Mouse (Mus musculus) T-helper 17 cell (primary cell): ENCODE results near the gene Rprd1b.
"Not testable (repeated sequence)": the region's sequence is repeated elsewhere in the genome, so short reads cannot be mapped to it uniquely, and the experiment has no call there.

Experiments used
- in situ Hi-C, 2 experiments: fragments of 300-600 bp; cut with MboI, MseI; formaldehyde crosslinking; loops; 1 replicate in 1 of 2; 2 replicates in 1 of 2; pipeline ENCODE4 v1.15.1; 2025; ENCODE audit warnings: high pct_unique_total_duplicates in 2 of 2

Gene Rprd1b

DNA sequence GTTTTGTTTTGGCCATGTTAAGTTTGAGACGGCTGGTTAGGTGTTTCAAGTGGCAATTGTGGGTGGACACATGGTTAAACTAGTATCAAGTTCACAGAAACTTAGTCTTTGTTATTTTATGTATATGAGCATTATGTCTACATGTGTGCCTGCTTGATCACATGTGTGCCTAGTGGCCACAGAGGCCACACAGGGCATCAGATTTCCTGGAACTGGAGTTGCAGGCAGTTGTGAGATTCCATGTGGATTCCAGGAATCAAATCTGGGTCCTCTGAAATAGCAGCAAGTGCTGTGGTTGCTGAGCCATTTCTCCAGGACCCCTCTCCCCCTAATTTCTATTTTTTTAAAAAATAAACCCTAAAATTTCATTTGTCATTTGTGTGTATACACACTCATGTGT is 11.4 kb downstream of the Rprd1b start:
- in situ Hi-C loops = no loop called here

DNA sequence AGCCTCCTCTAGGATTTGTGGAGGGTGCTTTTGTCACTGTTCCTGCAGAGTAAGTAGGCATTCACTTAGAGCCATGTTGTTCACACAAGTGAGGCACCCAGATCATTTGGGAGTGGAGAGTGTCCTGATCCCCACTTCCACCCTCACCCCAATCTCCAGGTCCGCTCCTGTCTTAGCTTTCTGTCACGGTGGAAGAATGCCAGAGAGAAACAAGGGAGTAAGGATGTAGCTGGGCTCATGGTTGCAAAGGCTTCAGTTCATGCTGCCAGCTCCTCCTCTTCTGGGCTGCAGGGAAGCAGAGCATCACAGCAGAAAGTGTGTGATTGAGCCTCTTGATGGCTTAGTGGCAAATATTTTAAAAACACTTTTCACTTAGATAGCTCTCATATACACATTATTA is 12.1 kb downstream of the Rprd1b start:
- in situ Hi-C loops = no loop called here

DNA sequence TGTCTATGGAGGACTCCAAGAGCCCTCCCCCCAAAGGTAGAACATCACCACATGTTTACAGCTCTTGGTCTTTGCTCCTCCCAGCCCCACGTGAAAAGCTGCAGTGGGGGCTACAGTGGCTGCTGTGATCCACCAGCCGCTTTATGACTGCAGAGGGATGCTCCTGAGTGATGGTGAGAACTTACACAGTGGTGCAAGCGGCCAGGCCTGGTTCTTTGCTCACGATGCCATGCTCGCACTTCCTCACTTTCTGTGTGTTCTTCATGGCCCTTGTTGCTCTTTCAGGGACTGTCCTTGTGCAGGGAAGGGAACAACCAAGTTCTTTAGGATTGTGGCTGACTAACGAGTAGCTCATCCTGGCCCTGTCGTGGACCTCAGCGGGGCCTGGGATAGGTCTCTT is 15.2 kb downstream of the Rprd1b start:
- in situ Hi-C loops = no loop called here

DNA sequence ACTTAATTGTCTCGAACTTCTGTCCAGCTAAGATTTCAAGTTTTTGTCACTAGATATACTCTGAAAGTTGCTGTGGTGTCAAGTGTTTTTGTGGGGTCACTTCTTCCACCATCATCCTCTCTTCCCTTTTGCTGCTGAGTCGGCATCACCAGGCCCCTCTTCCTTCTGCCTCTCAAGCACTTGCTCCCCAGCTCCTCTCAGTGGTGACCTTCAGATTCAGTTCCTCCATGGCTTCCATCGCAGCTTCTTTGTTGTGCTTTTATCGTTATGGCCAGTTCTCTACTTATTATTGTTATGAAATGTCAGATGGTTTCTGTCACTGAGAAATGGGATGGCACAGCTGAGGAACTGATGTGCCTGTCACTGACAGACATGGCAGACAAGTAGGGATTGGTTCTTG is 17.9 kb downstream of the Rprd1b start:
- in situ Hi-C loops = no loop called here

DNA sequence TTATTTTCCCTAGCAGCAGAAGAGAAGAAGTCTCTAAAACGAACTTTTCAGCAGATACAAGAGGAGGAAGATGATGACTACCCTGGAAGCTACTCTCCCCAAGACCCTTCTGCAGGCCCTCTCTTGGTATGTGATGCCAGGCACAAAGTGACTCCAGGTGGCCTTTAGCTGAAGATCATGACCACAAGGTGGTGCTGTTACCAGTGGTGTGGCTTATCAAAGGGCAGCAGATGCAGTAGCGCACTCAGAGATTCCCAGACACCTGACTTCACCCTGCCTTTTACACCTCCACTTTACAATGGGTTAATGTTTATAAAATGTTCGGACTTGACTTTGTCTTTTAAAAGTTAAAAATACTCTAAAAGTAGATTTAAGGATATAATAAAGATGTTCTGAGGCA is 19.6 kb downstream of the Rprd1b start:
- in situ Hi-C loops = no loop called here

DNA sequence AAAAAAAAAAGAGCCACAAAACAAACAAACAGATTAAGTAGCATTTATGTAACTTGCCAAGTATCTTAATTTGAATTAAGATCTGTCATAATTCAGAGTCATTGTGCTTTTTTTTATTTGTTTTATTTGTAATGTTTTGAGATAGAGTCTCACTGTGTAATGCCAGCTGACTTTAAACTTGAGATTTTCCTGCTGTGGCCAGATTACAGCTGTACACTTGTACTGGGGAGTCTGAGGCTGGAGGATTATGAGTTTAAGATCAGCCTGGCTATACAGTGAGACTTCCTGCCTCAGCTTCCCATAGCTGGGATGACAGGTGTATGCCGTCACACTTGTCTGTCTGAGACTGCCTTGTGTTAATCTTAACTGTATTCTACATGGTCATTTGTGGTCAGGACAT is 20.4 kb downstream of the Rprd1b start:
- in situ Hi-C loops = no loop called here

DNA sequence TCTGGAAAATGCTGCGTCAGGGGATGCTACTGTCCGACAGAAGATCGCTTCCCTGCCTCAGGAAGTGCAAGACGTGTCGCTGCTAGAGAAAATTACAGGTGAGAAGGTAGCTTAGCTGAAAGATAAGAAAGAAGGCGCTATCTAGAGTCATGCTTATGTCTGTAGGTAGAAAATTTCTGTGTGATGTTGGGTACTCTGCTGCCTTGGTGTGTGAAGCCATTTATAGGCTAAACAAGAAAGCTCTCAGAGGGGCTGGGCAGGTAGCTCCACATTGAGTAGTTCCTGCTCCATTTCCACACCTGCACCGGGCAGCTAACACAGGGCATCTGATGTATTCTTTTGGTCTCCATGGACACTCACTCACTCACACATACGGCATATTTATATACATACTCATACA is 21.8 kb downstream of the Rprd1b start:
- in situ Hi-C loops = no loop called here

DNA sequence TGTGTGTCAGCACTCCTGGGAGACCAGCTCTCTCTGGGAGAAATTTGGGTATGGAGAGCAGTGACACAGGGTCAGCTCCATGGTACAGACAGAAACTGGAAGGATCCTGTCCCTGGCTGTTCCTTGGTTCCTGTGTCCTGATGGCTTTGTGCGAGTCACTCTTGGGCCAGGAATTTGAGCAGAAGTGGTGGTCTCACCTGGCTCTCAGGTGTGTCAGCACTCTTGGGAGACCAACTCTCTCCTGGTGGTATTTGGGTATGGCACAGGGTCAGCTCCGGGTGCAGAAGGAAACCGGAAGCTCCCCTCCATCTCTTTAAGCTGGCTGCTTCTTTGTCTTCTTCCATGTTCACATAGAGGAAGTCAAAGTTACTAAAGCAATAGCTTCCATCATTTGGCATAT is 26.3 kb downstream of the Rprd1b start:
- in situ Hi-C loops = no loop called here

DNA sequence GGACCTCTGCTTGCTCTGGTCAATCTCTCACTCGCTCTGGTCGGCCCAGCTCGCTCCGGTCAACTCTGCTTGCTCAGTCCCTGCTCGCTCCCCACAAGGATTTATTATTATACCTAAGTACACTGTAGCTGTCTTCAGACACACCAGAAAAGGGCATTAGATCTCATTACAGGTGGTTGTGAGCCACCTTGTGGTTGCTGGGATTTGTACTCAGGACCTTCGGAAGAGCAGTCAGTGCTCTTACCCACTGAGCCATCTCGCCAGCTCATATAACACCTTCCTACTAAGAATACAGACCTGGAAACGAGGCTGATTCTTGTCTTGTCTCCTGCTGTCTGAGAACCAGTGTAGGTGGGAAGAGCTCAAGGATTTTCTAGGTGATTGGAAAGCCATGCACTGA is 27.1 kb downstream of the Rprd1b start:
- in situ Hi-C loops = not testable (repeated sequence)

DNA sequence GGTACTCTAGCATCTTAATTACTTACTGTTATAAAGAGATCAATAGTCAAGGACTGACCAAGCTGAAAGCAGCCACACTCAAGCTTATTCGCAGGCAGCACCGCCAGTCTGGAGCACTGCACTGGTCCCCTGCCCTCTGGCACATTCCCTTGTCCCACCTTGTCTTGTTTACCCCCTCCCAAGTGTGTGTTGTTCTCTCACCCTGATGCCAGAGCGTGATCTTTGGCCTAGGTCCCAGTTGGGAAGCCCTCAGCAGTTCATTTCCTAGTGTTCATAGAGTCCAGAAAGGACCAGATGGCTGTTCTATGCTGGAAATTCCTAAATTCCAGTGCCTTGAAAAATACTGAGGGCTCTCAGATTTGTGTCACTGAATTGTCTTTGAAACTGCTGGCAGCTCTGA is 28.7 kb downstream of the Rprd1b start:
- in situ Hi-C loops = no loop called here

DNA sequence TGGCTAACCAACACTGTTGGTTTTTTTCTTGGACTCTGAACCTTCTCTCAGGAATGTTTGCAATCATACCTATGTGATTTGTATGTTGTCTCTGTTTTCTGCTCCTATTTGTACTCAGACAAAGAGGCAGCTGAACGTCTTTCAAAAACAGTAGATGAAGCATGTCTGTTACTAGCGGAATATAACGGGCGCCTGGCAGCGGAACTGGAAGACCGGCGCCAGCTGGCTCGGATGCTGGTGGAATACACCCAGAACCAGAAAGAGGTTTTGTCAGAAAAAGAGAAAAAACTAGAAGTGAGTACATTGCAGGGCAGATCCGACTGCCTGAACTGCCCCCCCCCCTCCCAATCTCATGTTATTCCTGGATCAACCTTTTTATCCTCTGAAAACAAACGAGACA is 30.2 kb downstream of the Rprd1b start:
- in situ Hi-C loops = no loop called here

DNA sequence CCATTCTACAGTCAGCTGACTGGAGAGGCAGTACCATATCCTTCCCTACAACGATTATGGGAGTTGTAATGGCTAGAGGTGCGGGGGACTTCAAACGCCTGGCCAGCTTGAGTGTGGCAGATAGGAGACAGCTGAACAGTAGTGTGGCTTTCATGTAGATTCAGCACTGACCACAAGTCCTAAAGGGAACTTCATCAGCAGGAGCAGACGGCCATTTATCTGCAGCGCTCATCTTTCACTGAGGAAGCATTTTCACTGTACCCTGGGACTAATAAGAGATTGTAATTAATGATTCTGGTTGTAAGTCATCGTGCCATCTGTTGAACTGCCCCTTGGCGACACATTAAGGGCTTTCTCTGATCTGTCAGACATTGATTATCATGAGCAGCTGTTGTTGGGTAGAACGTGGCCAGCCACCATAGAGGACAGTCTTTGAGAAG is 31.4 kb downstream of the Rprd1b start:
- in situ Hi-C loops = no loop called here

DNA sequence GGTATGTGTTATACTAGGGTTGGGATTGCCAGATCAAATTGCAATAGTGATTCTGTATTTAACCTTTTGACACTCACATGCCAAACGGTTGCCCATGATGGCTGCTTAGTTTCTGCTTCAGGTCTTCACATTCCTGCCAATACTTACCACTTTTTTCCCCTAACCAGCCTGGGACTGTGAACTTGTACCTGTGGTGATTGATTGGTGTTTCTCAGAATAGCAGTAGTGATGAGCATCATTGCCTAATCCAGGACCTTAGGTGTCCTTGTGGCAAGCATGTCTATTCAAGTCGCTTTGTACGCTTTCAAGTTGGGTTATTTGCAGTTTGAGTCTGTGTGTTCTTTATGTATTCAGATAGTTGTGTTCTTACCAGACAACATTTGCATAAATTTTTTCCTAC is 34.7 kb downstream of the Rprd1b start:
- in situ Hi-C loops = no loop called here

DNA sequence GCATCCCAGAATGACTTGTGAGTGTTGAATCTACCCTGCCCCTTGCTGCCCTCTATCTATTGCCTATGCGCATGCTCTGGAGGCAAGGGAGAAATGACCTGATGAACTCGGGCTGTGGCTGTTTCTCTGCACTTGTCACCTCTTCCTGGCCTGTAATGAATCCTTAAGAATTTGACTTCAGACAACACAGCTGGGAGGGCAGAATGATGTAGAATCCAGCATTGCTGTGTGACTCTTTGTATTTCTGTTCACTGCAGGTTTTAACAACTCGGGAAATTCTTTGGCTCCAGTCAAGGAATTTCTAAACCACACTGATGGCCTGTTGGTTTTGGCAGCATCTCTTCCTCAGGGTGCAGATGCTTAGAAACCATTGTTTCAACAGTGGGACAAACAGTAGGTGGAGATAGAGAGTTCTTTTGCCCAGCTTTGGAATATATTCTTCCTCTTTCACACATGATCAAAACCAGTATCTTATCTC is 36.3 kb downstream of the Rprd1b start:
- in situ Hi-C loops = no loop called here

DNA sequence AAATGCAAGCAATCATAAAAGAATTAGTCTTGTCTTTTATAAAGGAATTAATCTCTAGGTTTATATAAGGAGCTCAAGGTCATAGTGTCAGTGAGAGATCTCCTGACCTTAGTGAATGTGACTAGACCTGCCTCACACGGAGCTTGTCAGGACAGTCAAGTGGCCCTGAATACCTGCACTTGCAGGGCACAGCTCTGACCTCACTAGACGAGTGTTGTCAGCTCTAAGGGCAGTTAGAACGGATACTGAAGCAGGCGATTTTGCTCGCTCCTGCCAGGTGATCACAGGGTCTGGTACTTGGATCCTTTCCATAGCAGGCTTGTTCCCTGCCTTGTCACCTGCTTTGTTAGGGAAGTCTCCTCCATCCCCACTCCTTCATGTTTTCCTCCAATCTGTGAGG is 36.8 kb downstream of the Rprd1b start:
- in situ Hi-C loops = no loop called here

DNA sequence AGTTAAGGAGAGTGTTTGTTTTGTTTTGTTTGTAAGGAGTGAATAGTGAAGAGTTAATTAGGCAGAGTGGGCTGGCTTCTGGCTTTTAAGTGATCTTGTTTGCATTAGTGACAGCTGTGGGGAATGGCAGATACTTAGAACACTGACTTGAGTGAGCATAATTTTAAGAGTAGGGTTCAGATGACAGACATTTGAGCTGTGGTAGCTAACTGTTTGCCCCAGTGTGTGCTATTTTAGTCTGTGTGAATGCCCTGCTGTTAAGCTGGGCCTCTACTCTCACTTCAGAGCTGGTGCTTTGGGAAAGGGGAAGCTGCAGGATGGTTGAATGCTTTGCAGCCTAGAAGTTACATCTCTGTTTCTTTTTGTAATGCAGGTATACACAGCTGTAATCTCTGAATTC is 38.2 kb downstream of the Rprd1b start:
- in situ Hi-C loops = no loop called here

DNA sequence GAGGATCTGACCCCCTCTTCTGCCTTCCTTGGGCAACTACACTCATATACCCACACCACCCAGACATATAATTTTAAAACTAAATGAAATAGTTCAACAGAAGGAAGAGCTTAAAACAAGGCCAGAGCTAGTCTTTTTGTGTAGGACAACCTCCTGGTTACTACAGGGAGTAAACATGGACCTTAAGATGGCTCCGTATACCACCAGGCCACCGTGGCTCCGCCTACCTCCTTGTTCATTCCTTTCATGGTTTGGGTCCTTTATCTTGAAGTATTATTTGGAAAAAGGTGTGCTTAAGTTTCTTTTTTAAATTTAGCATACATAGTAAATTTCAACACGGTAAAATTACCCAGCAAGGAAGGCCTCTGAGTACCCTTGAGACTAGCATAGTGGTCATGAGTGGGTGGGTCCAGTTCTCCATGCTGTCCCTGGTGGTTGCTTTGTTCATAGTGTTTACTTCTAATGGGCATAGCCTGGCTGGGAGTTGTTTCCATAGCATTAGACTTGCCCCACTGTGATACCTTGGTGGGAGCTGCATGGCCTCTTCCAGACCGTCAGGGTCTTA is 39.0 kb downstream of the Rprd1b start:
- in situ Hi-C loops = no loop called here

DNA sequence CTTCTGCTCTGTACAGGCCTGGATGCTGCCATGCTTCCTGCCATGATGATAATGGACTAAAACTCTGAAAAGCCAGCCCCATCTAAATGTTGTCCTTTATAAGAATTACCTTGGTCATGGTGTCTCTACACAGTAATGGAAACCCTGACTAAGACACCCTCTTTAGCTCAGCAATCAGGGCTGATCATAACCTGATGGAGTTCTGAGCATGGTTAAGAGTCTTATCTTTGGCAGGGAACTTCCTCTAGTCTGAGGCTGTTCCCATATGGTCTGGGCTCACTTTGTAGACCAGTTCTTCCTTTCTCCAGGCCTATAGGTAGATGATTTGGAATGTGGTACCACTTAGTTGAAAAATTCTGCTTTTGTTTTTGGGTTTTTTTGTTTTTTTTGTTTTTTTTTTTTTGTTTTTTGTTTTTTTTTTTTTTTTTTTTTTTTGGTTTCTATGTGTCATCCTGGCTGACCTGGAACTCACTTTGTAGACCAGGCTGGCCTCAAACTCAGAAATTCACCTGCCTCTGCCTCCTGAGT is 40.2 kb downstream of the Rprd1b start:
- in situ Hi-C loops = no loop called here

DNA sequence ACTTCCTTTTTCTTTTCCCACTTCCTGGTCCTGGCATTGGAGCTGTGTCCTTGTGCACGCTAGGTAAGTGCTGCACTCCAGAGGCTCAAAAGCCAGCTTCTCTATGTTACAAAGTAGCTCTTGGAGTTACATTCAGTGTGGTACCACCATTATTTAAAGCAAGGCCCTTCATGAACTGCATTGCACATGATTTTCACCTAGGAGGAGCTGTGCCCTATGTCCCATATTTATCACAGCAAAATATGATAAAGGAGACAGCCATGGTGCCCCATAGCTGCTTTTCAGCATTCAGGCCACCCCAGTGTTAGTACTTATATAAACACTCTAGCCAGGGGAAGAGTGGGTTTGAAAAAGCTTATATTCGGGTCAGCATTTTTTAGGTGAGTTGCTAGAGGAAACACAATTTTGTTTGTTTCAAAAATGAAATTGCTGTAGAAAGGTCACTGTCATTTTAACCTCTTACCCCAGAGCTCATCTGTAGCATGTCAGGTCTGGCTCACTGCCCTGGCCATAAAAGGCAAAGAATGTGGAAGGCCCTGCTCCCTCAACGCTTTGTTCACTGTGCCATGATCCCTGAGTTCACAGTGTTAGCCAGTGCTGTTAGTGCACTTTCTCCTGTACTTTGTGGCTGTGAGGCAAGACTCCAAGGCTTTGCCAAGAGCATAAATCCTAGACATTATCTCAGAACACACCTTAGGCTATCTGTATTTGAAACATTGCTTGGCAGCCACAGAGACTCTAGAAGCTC is 42.8 kb downstream of the Rprd1b start:
- in situ Hi-C loops = no loop called here

DNA sequence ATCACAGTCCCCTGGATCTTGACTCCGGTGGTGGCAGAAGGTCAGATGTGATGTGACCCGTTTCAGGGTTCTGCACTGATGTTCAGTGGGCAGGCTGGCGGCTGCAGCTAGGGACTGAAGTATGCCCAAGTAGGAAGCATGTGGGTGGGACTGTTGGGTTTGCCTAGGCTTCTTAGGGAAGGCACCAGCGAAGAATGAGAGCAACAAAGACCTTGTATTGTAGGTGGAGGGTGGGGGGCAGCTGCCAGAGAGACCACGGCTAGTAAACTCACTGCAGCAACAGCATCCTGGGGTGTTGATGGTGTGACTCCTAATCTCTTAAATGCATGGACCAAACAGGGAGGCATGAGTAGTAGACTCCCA is 43.3 kb downstream of the Rprd1b start:
- in situ Hi-C loops = no loop called here

DNA sequence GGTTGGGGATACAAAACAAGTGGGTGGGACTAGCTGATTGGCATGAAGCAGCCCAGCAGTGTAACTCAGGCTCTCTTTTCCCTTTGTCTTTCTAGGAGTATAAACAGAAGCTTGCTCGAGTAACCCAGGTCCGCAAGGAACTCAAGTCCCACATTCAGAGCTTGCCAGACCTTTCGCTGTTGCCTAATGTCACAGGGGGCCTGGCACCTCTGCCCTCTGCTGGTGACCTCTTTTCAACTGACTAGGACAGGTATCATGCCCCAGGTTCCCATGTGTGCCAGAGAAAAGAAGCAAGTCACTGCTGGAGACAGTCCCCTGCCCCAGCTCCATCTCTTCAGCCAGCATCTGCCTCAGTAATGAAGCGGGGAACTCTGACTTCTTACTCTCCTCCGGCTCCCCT is 46.5 kb downstream of the Rprd1b start:
- in situ Hi-C loops = no loop called here

DNA sequence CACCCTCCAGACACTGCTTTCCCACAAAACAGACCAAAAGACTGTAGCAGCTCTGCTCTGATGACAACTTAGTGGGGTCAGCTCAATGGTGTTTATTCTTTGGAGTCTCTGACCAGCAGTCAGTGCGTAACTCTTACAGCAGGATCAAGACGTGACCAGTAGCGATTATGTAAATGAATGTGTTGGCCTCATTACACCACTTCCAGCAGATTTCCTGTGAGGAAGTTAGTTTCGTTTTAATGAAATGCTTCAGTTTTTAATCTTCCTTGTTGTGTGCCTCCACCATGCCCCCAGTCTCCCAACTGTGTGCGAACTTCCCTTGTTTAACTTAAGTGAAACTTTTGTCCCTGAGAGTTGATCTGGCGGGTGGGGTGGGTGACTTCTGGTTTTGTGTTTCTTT is 48.4 kb downstream of the Rprd1b start:
- in situ Hi-C loops = no loop called here

DNA sequence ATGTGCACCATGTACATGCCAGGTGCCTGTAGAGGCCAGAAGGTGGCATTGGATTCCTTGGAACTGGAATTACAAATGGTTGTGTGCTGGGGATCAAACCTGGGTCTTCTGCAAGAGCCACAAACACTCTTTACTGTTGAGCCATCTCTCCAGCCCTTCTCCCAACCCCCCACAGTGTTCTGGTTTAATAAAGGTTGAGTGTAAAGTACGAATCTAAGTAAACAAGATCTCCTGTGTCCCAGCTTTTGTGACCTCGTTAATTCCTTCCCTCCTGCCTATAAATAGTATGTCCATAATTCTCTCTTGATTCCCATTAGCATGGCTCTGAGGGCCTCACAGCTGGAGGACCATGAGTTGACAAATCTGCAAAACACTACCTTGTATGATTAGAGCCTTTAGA is 49.7 kb downstream of the Rprd1b start:
- in situ Hi-C loops = no loop called here
